Mouse (Mus musculus) cerebellum, adult (tissue): ENCODE data around the gene Oxsm.

ENCODE experiments used
- ATAC-seq: cut with Nextera tagmentation; 2 replicates; pipeline ENCODE4 v1.9.2; 2017; ENCODE audit warnings: mild to moderate bottlenecking, moderate library complexity, mixed read lengths; ENCODE audit not compliant: insufficient number of reproducible peaks, low FRiP score, low TSS enrichment

Oxsm gene

DNA sequence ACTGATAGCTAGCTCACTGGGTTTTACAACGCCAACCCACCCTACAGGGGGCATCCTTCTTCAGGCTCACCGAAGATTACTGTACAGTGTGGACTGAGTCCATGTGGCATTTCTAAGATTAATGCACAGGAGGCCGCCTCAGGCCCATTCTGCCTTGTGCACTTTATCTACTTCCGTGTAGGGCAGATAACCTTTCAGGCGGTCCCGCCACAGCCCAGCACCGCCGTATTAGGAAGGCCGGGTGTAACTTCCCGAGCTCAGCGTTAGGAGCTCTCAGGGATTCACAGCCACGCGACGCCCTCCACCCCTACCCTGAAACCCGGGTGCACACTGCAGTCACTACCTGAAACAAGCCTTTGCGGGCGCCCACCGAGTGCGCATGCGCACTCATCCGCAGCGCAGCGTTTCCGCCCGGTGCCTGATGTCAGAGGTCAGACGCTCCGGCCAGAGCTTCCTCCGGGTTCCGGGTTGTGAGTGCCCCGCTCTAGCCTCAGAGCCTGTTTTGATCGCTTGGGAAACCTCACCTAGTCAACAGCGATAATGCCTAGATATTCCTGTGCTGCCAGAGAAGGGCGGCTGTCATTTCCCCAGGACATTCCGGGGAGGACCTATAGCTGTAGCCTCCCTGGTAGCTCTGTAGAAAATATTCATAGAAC lies 6.5 kb downstream of the Oxsm start:
- ATAC-seq, result peak; percentile 95

DNA sequence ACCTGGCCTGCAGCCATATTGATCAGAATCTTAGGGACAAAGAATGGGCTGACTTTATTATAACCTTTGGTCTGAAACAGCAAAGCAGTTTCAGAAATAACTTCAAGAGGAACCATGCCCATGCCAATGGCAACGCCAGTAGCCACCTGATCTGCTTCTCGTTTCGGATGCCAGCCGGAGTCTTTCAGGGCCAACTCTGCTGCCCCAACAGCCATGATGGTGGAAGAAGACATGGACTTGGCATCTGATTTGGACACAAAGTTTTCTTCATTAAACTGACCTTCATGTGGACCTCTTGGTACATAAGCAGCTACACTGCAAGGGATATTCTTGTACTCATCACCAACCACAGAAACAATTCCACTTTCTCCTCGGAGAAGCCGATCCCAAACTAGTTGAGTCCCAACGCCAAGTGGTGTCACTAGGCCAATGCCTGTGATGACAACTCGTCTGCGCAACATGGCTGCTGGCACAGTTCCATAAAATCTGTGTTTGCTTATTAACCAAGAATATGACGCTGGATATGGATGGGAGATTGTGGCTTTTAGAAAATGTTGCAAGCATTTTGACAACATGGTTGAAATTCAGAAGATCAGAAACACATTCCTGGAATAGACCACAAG lies 7.3 kb downstream of the Oxsm start:
- ATAC-seq, result no peak

DNA sequence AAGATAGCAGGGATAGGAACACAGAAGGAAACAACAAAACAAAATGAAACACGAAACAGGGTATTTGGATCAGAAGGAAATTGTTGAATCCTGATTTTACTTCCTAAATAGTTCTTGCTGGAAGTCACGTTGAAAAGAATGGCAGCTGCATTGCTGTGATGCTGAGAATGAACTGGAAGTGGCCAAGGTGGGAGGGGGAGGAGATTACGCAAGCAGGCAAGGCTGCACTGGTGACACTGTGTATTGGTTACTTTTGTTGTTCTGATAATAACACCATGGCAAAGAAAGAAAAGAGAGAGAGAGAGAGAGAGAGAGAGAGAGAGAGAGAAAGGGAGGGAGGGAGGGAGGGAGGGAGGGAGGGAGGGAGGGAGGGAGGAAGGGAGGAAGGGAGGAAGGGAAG lies 13.1 kb downstream of the Oxsm start:
- ATAC-seq, result no peak

DNA sequence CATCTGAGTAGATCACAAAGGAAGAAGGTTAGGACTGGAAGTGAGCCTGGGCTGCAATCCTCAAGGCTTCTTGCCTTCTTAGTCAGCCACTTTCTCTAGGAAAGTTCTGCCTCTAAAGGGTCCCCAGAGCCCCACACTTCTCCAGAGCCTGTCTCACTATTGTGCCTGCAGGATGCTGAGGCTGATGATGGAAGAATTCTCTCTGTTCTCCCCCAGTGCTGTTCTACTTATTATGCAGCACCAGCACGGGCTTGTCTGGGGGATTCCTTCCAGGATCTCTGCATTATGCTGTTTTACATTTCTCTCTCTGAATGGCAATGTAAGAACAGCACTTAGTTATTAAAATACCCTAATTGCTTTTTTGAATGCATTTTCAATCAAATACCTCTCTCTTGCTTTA lies 16.1 kb downstream of the Oxsm start:
- no peak for ATAC-seq

DNA sequence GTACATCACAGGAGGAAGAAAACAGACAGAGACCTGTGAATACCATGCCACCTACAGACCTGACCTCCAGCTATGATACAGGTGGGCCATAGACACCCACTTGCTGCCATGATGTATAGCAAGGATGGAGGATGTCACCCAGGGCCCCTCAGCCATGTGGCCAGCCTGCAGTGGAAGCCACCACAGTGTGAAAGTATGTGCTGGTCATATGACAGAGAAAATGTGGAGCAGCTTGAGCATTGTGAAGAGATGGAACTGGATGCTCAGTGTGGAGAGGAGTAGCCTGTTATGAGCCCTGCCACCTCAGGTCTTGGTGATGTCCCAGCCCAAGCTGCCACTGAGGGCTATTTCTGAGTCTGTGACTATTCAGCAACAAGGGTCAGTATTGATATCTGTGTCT lies 19.0 kb downstream of the Oxsm start:
- ATAC-seq, result no peak

DNA sequence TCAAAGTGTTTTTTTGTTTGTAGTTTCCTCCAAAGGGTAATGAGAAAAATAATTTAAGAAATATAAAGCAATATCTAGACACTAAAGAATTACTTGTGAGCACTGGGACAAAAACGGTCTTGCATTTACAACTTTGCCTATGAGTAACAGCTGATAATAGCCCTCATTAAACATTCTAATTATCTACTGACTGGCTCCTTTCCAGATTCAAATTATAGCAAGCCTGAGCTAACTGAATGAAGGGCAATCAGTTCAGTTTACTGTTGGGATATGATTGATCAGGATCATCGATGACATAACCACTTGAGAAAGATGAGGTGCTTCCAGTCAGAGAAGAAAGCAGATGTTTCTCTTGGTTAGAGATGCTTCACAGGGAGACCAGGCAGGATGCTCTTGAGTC lies 20.2 kb downstream of the Oxsm start:
- ATAC-seq, result no peak

DNA sequence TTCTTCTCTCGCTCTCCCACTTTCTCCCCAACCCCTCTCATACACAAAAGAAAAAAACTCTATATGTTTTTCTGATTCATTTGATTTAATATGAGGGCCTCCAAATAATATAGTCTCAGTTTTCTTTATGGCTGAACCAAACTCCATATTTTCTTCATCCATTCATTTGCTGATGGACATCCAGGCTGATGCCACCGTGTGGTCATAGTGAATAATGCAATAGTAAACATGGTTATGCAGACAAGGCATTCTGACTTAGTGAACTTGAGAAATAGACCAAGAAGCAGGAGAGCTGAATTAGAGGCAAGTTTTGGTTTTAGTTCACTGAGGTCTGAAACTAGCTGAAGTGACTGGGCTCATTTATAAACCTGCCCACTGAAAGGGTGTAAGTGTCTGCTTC lies 30.6 kb downstream of the Oxsm start:
- no peak for ATAC-seq

DNA sequence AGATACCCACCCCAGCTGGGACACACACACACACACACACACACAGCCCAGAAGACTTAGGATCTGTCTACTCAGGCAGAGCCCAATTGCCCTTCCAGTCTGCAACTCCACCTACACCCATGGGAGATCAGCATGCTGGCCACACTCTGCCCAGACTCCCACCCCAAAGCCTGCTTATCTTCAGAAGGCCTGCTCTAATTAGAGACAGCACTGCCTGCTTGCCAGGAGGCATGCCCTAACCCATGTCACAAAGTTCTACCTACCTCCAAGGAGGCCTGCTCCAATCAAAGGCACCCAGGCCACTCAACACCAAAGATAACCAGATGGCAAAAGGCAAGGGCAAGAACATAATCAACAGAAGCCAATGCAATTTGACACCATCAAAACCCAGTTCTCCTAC lies 41.9 kb downstream of the Oxsm start:
- ATAC-seq, result no peak

DNA sequence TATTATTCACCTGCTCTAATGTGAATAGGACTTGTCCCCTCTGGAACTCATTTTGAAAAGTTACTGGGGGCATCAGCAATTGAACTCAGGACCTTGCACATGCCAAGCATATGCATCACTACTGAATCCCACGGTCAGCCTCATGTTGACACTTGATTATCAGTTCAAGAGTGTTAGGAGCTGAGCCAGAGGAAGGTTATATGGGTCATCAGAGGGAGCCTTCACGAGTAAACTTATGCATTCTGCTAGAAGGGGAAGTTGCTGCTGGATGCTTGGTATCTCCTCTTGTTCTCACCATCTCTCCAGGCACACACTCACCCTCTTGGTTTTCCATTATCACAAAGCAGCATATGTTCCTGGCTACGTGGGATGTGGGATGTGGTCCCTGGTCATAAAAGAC lies 47.9 kb downstream of the Oxsm start:
- 0 out of 2 replicates have a peak, but pooled peaks have one; percentile 7 for ATAC-seq

DNA sequence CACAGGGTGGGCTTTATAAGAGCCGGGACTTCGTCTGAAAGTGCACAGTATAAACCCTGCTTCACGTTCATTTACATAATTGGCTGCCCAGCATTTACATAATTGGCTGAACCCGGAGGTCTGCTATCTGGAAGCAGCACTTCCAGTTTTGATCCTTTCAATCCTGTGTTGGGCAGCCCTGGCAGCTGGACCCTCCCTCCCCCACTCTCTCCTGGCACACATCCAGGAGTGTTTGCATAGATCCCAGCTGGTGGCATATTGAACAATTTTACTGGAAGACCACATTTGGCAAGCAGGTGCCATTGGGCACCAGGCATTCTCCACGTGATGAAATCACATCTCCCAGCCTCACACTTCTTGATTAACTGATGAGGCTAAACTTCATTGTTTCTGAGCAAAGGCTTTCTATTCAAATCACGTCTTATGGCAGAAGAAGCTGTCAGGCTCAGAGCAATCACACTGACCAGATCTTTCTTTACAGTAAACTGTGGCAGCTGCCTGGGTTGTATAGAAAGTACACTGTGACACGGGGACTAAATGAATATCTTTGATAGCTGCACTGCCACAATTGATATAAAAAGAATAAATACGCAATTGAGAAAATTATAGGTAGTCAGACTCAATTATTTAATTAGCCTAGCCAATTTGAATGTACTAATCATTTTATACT lies 48.5 kb downstream of the Oxsm start:
- peak; percentile 77 for ATAC-seq

DNA sequence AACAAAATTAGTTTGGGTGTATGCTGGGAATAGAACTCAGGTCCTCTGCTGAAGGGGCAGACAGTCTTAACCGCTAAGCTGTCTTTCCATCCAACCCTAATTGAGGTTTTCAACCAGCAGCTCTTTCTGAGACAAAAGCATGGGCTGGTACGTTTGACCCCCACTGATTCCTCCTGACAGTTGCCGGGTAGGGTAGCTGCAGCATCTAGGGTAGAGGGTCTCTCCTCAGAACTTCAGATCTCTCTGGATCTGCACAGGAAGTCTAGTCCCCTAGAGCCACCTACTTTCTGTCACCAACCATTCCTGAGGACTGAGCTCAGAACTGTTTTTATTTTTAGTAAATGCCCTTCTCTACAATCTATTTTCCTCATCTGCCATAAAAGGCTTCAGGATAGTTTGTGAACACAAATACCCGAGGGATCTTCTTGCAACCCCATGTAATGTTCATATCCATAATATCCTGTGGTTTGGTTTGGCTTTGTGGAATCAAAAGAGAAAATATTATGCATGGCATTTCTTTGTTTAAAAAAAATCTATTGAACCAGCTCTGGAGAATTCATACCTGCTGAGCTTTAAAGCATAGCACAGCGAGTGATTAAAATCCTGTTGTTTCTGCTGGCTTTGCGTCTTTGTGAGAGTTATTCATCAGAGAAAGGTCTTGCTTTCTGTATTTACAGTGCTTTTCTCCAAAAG lies 49.2 kb downstream of the Oxsm start:
- ATAC-seq, result 0 out of 2 replicates have a peak, but pooled peaks have one; percentile 3

DNA sequence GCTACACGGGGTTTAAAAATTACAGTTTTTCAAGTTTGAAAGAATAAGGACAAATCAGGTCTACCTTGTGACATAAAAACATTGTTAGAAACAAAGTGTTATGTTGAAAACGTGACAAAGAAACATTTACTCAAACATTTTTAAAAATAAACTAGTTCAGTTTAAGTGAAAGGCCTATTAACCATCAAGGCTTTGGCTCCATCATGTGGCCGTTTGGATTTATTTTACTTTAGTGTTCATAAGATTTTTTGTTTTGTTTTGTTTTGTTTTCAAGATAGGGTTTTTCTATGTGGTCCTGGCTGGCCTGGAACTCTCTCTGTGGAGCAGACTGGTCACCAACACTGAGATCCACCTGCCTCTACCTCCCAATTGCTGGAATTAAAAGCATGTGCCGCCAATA lies 53.1 kb downstream of the Oxsm start:
- no peak for ATAC-seq

DNA sequence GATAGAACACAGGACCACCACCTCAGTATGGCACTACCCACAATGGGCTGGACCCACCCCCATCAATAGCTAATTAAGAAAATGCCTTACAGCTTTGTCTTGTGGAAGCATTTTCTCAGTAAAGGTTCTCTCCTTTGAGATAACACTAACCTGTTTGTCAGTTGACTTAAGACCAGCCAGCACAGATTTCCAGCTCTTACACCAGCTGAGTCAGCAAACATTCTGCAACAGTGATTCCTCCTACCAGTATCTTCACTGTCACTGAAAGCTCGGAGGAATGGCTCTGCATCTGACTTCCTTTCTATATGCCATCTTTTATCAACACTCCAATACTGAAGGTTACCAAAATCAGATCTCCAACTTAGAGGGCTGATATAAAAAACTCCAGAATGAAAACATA lies 54.1 kb downstream of the Oxsm start:
- peak; percentile 50; the same call in 1 of the 2 replicates for ATAC-seq

DNA sequence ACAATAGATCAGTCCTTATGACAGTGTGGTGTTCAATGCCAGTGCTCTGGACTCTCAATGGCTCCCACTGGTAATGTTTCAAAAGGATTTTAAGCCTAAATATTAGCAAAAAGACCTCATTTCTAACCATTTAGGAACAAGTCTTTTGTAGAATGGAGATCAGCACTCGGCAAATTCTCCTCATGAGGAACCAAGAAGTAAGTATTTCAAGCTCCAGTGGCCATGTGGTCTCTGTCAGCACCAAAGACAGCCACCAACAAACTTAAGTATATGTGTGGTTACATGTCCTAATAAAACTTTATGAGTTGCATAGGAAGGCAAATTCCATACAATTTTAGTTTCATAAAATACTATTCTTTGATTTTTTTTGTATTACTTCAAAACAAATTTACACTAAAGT lies 55.5 kb downstream of the Oxsm start:
- ATAC-seq, result no peak

DNA sequence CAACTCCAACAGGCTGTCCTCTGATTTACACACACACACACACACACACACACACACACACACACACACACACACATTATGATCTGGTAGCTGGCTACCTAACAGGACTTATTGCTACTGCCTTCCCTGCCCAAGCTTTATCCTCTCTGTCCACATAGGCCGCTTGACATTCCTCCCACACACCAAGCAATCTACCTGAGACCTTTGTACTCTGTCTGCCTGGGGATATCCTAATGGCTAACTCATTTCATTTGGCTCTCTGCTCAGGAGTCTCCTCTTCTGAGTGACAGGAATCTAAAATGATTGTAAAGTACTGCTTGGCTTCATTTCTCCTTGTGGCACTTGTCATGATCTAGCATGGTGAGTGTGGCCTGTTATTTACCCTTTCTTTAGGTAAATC lies 60.5 kb downstream of the Oxsm start:
- no peak for ATAC-seq
